Mouse (Mus musculus) heart, embryonic 12.5 days (tissue): ENCODE results near the gene En1. TPM values are rescaled to one million over a fixed set of nuclear protein-coding genes. Genes with fewer than 3 reads are reported as not detected.

Experiments used
- ATAC-seq: fragments of 200-750 bp; cut with Nextera tagmentation; 2 replicates; pipeline ENCODE4 v1.8.0; 2017; ENCODE audit warnings: moderate TSS enrichment, moderate library complexity; ENCODE audit not compliant: insufficient number of reproducible peaks, low FRiP score
- H3K27ac ChIP-seq: fragments of 300-500 bp; sonication (generic); 2 replicates; pipeline ENCODE4 v1.5.1; 2016; ENCODE audit warnings: mild to moderate bottlenecking, moderate library complexity; ENCODE audit not compliant: poor library complexity, severe bottlenecking
- H3K27me3 ChIP-seq: fragments of 300-500 bp; sonication (generic); replicated peaks from 2 replicates; pipeline ENCODE4 v1.6.1; 2016; ENCODE audit warnings: mild to moderate bottlenecking, moderate library complexity
- H3K36me3 ChIP-seq: fragments of 300-500 bp; sonication (generic); 2 replicates; pipeline ENCODE4 v1.6.1; 2016; ENCODE audit warnings: mild to moderate bottlenecking, moderate library complexity
- H3K4me1 ChIP-seq: fragments of 300-500 bp; sonication (generic); replicated peaks from 2 replicates; pipeline ENCODE4 v1.6.1; 2016; ENCODE audit warnings: mild to moderate bottlenecking
- H3K4me2 ChIP-seq: fragments of 300-500 bp; sonication (generic); 2 replicates; pipeline ENCODE4 v1.6.1; 2016; ENCODE audit warnings: mild to moderate bottlenecking, moderate library complexity
- H3K4me3 ChIP-seq: fragments of 300-500 bp; sonication (generic); 2 replicates; pipeline ENCODE4 v1.5.1; 2016; ENCODE audit warnings: mild to moderate bottlenecking
- H3K9ac ChIP-seq: fragments of 300-500 bp; sonication (generic); 2 replicates; pipeline ENCODE4 v1.6.1; 2016; ENCODE audit warnings: mild to moderate bottlenecking, moderate library complexity
- H3K9me3 ChIP-seq: fragments of 300-500 bp; sonication (generic); replicated peaks from 2 replicates; pipeline ENCODE4 v1.6.1; 2016; ENCODE audit warnings: mild to moderate bottlenecking, moderate library complexity
- WGBS: fragments of 180-500 bp; shearing (Covaris S2); methylation state at CpG from one replicate; pipeline ENCODE4 v1.1.7; 2016; 5-methylcytosine and 5-hydroxymethylcytosine counted together
- polyA plus RNA-seq: library from polyadenylated mRNA; unstranded; fragments of >200 nt; fragmentation: Nextera tagmentation; extraction: Ambion mirVana; gene quantifications from 2 replicates; pipeline ENCODE4 v1.2.1, GENCODE M21; 2016

Gene En1
- polyA plus RNA-seq, 1 experiment from 2014 or later = 0.06 TPM

DNA sequence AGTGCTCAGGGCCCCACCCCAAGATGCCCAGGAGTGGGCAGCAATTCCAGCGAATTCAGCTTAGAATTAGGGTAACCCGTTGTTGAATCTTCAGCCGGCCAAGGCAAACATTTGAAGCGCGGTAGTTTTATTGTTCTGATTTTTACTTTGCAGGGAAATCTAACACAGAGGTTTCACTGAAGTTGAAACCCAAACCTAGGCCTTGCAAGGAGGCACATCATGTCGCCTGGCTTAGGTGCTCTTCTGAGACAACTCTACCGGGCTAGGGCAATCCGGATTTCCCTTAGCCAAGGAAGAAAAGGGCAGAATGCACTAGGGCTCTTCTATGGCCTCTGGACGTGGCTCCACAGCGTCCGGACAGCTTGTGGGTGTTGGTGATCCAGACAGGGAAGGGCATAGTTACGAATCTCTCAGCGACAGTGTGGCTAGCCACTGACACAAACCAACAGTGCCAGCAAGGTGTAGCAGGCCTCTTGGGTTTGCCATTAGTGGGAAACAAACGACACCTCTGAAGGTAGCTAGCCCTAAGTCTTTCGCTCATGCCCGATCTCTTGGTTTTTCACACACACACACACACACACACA, 873 bp upstream of the En1 start:
- Histone ChIP-seq H3K4me1 (peaks cover 17% of the 10 kb centered on the region), H3K27me3 (peaks cover 94% of the 10 kb centered on the region), H3K9me3 (no peaks in the 10 kb centered on the region), H3K4me2 (no peak overlapping the region), H3K27ac (no peak overlapping the region), H3K4me3 (no peak overlapping the region), H3K36me3 (no peaks in the 10 kb centered on the region), H3K9ac (no peak overlapping the region)
- no peak for ATAC-seq
- 2% methylated on average over 16 of the region's 16 CpGs for WGBS

DNA sequence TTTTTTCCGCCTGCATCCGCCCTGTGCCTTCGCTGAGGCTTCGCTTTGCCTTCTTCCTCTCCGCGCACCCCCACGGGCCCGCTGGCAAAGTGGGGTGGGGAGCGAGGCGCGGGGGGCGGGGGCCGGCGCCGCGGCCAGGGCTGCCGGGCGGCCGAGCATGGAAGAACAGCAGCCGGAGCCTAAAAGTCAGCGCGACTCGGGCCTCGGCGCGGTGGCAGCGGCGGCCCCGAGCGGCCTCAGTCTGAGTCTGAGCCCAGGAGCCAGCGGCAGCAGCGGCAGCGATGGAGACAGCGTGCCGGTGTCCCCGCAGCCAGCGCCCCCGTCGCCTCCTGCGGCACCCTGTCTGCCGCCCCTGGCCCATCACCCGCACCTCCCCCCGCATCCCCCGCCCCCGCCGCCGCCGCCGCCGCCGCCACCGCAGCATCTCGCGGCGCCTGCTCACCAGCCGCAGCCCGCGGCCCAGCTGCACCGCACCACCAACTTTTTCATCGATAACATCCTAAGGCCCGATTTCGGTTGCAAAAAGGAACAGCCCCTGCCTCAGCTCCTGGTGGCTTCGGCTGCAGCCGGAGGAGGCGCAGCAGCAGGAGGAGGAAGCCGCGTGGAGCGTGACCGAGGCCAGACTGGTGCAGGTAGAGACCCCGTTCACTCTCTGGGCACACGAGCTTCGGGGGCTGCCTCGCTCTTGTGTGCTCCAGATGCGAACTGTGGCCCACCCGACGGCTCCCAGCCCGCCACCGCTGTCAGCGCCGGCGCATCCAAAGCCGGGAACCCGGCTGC, 848 bp downstream of the En1 start:
- Histone ChIP-seq H3K4me1 (peaks cover 20% of the 10 kb centered on the region), H3K27me3 (peaks cover 90% of the 10 kb centered on the region), H3K27ac (no peak overlapping the region), H3K4me2 (peak overlapping the region; percentile 89), H3K36me3 (no peaks in the 10 kb centered on the region), H3K4me3 (peak overlapping the region; percentile 58), H3K9ac (peak overlapping the region; percentile 54), H3K9me3 (no peaks in the 10 kb centered on the region)
- no peak for ATAC-seq
- under 1% methylated on average over 66 of the region's 83 CpGs for WGBS

DNA sequence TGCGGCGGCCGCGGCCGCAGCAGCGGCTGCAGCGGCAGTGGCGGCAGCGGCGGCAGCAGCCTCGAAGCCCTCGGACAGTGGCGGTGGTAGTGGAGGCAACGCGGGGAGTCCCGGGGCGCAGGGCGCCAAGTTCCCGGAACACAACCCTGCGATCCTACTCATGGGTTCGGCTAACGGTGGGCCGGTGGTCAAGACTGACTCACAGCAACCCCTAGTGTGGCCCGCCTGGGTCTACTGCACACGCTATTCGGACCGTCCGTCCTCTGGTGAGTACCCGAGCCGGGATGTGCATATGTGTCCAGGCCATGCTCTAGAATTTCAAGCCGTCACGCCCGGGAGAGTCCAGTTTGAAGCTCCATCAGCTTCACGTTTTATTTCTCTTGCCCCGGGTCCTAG, 1.4 kb downstream of the En1 start:
- H3K27me3 ChIP-seq = peaks cover 90% of the 10 kb centered on the region
- H3K9ac ChIP-seq = 0 out of 2 replicates have a peak overlapping the region, but pooled peaks have one; percentile 54
- no peak for ATAC-seq
- no peaks in the 10 kb centered on the region for H3K9me3 ChIP-seq
- no peak overlapping the region for H3K27ac ChIP-seq
- H3K4me3 ChIP-seq = peak overlapping the region; percentile 58
- H3K4me2 ChIP-seq = peak overlapping the region; percentile 89
- WGBS = under 1% methylated on average over 34 of the region's 35 CpGs
- H3K36me3 ChIP-seq = no peaks in the 10 kb centered on the region
- peaks cover 20% of the 10 kb centered on the region for H3K4me1 ChIP-seq

DNA sequence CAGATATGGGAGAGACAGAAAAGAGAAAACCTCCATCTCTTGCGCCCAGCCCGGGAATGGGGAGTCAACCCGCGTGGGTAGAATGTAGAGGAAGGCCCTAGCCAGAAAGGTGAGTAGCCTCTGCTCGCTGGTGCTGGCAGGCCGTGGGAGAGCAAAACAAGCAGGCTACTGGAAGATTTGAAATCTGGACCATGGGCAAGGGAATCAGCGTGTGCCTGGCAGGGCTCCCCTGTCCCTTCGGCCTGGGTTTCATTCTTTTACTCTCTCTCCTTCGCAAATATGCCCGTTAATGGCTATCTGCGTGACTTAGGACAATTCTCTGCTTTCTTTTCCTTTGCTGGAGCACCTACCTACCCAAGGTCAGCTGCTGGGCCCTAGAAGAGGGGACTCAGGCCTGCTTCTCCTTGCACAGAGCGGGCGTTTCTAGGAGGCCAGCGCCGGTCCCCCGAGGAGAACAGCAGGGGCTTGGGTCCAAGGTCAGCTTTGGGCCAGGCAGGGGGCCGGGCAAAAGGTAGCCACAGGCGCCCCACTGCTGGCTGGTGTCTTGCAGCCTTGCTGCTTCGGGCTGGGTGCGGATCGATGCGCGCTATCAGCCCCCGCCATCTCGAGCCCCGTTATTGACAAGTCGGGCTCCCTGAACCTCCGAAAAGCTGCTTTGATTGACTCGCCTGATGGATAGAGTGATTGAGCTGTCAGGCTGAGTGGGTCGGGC, 2.4 kb downstream of the En1 start:
- no peak overlapping the region for H3K4me2 ChIP-seq
- H3K27me3 ChIP-seq = peaks cover 90% of the 10 kb centered on the region
- 4% methylated on average over 30 of the region's 30 CpGs for WGBS
- no peak overlapping the region for H3K9ac ChIP-seq
- ATAC-seq = no peak
- peaks cover 20% of the 10 kb centered on the region for H3K4me1 ChIP-seq
- H3K36me3 ChIP-seq = no peaks in the 10 kb centered on the region
- H3K9me3 ChIP-seq = no peaks in the 10 kb centered on the region
- no peak overlapping the region for H3K27ac ChIP-seq
- no peak overlapping the region for H3K4me3 ChIP-seq

DNA sequence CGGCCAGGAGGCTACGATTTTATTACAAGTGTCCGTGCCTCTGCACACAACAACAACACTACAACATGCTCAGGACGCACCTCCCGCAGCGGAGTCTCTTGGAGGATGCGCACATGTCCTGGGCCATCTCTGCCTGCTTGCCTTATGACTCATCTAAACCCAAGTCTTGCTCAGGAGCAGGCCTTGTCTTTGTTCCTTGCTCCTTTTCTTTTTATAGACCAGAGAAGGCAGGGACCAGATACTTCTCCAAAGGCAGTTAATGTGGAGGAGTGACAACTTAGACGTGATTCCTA, 2.9 kb downstream of the En1 start:
- H3K36me3 ChIP-seq = no peaks in the 10 kb centered on the region
- no peaks in the 10 kb centered on the region for H3K9me3 ChIP-seq
- ATAC-seq = no peak
- H3K9ac ChIP-seq = no peak overlapping the region
- H3K4me1 ChIP-seq = peaks cover 20% of the 10 kb centered on the region
- H3K27ac ChIP-seq = no peak overlapping the region
- H3K4me3 ChIP-seq = no peak overlapping the region
- WGBS = 2% methylated on average over 8 of the region's 8 CpGs
- H3K4me2 ChIP-seq = no peak overlapping the region
- peaks cover 90% of the 10 kb centered on the region for H3K27me3 ChIP-seq

DNA sequence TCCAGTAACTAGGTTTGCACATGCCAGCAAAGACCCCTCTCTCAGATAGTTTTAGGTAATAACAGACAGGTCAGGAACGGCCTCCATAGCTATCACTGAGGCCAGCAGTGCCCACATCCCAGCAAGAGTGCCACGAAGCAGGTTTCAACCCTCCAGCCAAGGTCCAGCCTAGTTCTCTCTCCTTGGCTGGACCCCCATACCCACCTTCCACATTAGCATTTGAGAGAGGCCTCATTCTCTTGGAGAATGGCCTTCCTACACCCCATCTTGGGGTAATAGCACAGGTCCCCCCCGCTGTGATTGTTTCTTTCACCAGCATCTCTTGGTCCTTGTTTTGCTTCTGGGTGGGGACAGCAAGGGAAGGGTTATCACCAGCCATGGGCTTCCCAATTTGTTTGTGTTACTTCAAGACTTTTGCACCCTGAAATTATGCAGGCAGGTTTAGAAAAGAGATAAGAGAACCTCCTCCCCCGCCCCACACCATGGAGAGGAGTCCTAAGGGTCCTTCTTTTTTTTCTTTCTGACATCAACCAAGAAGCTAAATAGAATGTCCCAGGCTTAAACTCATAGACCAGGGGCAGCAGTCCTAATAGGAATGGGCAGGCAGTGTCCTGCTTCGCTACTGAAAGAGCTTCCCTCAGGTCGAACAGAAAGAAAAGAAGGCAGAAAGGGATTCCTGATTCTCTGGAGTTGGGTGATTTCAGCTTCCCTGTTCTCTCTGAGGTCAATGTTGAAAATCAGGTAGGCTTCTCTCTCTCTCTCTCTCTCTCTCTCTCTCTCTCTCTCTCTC, 3.5 kb downstream of the En1 start:
- Histone ChIP-seq H3K4me3 (no peak overlapping the region), H3K9ac (no peak overlapping the region), H3K4me2 (no peak overlapping the region), H3K27ac (no peak overlapping the region), H3K4me1 (peaks cover 20% of the 10 kb centered on the region), H3K27me3 (peaks cover 90% of the 10 kb centered on the region), H3K9me3 (no peaks in the 10 kb centered on the region), H3K36me3 (no peaks in the 10 kb centered on the region)
- ATAC-seq = no peak
- 6% methylated on average over 6 of the region's 6 CpGs for WGBS

DNA sequence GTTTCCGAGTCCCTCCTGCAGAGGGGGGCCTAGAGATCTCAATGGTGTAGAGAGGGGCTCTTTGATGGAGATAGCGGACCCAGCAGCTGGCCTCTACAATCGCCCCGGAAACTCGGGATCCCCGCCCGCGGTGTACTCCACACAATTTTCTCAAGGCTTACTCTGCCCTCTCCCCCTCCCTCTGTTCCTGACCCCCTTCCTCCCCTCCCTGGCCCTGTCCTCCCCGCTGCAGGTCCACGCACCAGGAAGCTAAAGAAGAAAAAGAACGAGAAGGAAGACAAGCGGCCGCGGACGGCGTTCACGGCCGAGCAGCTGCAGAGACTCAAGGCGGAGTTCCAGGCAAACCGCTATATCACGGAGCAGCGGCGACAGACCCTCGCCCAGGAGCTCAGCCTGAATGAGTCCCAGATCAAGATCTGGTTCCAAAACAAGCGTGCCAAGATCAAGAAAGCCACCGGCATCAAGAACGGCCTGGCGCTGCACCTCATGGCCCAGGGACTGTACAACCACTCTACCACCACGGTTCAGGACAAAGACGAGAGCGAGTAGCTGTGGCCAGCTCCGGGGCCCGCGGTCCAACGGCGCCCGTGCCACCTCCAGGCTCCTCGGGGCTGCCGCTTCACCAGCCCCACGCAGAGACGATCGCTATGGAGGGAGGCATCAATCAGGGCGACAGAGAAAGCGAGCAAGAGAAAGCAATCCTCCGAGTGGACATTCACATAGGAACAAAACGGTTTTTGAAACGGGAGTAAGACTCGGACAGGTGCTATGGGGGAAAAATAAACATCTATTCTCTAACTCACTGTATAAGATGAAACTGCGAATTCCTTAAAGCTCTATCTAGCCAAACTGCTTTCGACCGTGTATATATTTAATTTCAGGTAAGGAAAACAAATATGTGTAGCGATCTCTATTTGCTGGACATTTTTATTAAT, 4.7 kb downstream of the En1 start:
- peak overlapping the region; percentile 40 for H3K4me2 ChIP-seq
- peak overlapping the region; percentile 26 for H3K4me3 ChIP-seq
- under 1% methylated on average over 52 of the region's 52 CpGs for WGBS
- peaks cover 90% of the 10 kb centered on the region for H3K27me3 ChIP-seq
- no peaks in the 10 kb centered on the region for H3K36me3 ChIP-seq
- no peaks in the 10 kb centered on the region for H3K9me3 ChIP-seq
- H3K4me1 ChIP-seq = peaks cover 18% of the 10 kb centered on the region
- no peak for ATAC-seq
- H3K27ac ChIP-seq = no peak overlapping the region
- no peak overlapping the region for H3K9ac ChIP-seq

DNA sequence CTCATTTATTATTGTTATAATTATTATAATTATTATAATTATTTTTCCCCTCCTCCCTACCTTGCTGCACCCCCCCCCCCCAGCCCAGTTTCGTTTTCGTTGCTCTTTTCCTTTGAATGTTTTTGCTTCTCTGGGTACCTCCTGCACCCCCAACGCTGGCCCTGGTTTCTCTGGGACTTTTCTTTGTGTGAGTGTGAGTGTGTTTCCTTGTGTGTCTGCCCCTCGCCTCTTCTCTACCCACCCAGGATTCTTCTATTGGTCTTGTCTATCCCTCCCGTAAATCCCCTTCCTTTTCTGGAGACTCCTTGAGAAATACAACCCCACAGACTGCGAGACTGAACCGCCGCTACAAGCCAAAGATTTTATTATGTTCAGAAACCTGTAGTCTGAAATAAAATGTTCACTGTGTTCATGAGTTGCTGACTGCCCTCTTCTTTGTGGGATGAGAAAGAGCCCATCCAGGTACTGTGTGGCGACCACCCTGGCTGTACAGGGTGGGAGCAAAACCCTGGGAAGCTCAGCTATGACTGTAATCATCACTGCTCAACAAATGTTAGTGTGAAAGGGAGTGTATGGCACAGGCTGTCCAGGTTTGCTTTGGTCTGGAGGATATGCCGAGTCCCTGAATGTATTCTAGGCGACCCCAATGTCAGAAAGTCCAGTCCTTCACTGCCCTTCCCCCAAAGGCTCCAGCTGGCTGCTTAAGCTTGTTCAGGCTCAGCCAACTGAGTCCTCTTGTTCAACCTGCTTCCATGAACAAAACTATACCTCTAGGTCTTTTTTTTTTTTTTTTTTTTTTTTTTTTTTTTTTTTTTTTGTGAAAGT, 5.6 kb downstream of the En1 start:
- H3K4me2 ChIP-seq = no peak overlapping the region
- H3K36me3 ChIP-seq = no peaks in the 10 kb centered on the region
- 6% methylated on average over 11 of the region's 11 CpGs for WGBS
- H3K4me3 ChIP-seq = no peak overlapping the region
- no peak for ATAC-seq
- peaks cover 95% of the 10 kb centered on the region for H3K27me3 ChIP-seq
- H3K4me1 ChIP-seq = peaks cover 12% of the 10 kb centered on the region
- no peak overlapping the region for H3K27ac ChIP-seq
- H3K9ac ChIP-seq = no peak overlapping the region
- no peaks in the 10 kb centered on the region for H3K9me3 ChIP-seq

DNA sequence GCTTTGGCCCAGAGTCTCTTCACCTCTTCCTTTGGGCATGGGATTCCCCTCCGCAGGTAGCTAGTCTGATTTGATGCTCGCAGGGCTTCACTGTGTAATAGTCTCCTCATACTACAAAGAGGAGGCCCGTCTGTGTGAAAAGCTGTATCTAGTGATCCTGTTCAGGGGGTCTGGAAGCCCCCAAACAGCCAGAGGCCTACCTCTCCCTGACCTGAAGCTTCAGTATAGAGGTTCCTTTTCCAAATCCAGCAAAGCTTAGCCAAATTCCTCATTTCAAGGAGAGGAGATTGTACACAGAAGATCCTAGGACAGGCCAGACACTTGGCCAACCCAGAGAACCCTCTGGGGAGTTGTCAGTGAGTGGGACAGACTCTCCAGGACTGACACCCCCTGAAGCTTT, 6.2 kb downstream of the En1 start:
- Histone ChIP-seq H3K4me3 (no peak overlapping the region), H3K4me2 (no peak overlapping the region), H3K36me3 (no peaks in the 10 kb centered on the region), H3K9ac (no peak overlapping the region), H3K4me1 (peaks cover 7% of the 10 kb centered on the region), H3K9me3 (no peaks in the 10 kb centered on the region), H3K27me3 (peaks cover 95% of the 10 kb centered on the region), H3K27ac (no peak overlapping the region)
- ATAC-seq = no peak
- WGBS = 26% methylated on average over 3 of the region's 3 CpGs

DNA sequence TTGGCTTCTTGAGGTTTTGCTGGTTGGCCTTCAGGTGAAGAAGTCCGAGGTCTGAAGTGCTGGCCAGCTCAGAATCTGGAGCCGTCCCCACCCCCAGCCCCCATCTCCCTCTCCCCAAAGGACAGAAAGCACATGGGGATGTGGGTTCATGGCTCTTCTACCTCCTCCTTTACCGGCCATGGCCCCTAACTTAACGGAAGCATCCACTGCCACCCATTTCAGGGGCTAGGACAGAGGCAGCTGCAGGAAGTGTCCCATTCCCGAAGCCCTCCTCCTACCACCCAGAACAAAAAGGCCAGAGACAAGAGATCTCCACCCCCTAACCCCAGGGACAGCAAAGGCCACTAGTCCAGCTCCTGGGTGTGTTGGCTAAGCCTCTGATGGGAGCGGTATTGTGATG, 7.4 kb downstream of the En1 start:
- peaks cover 95% of the 10 kb centered on the region for H3K27me3 ChIP-seq
- H3K4me1 ChIP-seq = peaks cover 17% of the 10 kb centered on the region
- no peaks in the 10 kb centered on the region for H3K9me3 ChIP-seq
- no peak overlapping the region for H3K9ac ChIP-seq
- under 1% methylated on average over 6 of the region's 6 CpGs for WGBS
- H3K36me3 ChIP-seq = no peaks in the 10 kb centered on the region
- no peak overlapping the region for H3K4me2 ChIP-seq
- no peak for ATAC-seq
- no peak overlapping the region for H3K4me3 ChIP-seq
- no peak overlapping the region for H3K27ac ChIP-seq
